Mouse (Mus musculus) cerebellum, adult 9-10 months (tissue): ENCODE measurements at regions not wholly inside any gene's neighbourhood (a gene's known extent, or its start where the extent isn't known, plus 50 kb on each side); places are given as distances from the start of the nearest gene placed in this dataset.

Source experiments
- DNase-seq: peaks from one replicate; pipeline ENCODE4 v3.0.0; 2022

DNA sequence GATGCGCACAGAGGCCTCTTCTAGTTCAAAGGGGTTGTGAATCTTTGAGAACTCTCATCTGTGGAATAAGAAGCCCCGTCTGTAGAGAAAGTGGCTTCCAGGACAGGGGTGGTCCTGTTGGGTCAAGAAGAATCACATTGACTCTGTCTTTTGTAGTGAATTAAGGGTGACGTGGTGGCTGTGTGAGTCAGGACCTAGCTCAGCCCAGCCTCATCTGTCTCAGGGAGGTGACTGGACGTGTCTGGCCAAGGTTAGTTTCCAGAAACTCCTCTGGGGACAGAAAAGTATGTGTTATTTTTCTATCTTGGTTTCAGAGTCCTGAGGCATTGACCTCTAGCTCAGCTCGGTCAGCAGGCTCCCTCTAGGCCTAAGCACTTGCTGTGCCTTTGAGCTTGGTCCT is 73.3 kb upstream of the Lep start:
- DNase-seq: no peak

DNA sequence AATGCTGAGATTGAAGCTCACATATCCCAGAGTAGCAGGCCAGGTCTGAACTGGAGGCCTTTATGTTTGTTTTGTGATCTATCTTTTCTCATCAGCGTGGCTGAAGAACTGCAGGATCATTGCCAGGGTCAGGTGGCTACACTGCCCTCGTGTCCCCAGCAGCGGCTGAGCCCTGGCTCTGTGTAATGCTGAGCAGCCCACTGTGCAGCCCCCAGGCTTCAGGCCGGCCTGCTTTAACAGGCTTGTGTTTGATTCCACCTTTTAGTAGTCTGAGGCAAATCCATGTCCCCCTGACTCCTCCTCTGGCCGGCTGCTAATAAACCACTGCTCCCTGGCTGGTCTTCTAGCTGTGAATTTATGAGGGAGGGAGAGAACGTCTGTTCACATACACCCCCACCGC is 72.6 kb upstream of the Lep start:
- no peak for DNase-seq

DNA sequence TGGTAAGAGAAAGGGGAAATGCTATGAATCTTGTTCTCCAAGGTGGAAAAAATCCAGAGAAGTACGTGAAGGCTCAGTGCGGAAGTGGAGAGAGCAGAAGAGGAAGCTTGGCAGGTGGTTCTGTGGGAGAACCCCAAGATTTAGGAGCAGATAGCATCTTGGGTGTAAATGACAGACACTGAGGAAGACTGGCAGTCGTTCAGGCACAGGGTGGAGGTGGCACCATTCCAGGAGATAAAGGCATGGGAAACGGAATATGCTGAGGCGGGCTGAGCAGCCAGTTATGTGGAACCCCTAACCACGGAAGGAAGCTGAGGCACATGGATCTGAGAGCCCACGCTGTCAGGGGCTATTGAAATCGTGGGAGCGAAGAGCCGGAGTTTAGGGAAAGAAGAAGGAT is 70.6 kb upstream of the Lep start:
- peak; percentile 68 for DNase-seq

GRCm38 (mm10) chr6:28990210-28990609 is 69.8 kb upstream of the Lep start:
- DNase-seq: no peak

GRCm38 (mm10) chr6:28994481-28994880 is 65.5 kb upstream of the Lep start:
- no peak for DNase-seq

GRCm38 (mm10) chr6:28995701-28996100 is 64.3 kb upstream of the Lep start:
- no peak for DNase-seq

- no peak for DNase-seq
Observed at GRCm38 (mm10) chr6:28999386-29000094, 60.5 kb upstream of the Lep start.

GRCm38 (mm10) chr6:29002141-29002540 is 57.9 kb upstream of the Lep start:
- no peak for DNase-seq

GRCm38 (mm10) chr6:29002811-29003210 is 57.2 kb upstream of the Lep start:
- DNase-seq: no peak

DNA sequence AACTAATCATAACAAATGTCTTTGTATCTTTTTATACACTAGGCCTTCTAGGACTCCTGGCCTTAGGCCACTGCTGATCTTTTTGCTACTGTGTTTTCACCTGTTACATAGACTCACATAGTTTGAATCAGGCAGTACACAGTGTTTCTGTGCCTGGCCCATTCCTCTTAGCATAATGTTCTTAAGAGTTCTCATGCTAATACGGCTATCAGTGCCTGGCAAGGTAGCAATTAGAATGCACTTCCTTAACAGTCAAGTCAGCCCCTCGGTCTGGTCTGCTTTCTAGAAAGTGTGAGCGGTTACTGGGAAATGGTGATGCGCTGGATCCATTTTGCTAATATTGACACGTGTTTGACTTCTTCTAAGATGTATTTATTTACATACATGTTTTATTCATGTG is 54.2 kb upstream of the Lep start:
- DNase-seq: no peak
